Mouse (Mus musculus): Measurements from ENCODE around the gene Eps15l1.

Eps15l1 gene

GRCm38 (mm10) chr8:72320803-72321583 lies 100.3 kb downstream of the Eps15l1 start:
- DNase-seq (ENCODE audit: low spot score in 2 of 2), result no peak

GRCm38 (mm10) chr8:72319921-72320802 lies 101.1 kb downstream of the Eps15l1 start:
- no peak for DNase-seq (ENCODE audit: low spot score in 2 of 2)

GRCm38 (mm10) chr8:72319397-72319796 lies 101.9 kb downstream of the Eps15l1 start:
- DNase-seq (ENCODE audit: low spot score in 2 of 2), result peak in 1 of 2 experiments; percentile 26

GRCm38 (mm10) chr8:72318801-72319322 lies 102.4 kb downstream of the Eps15l1 start, which contains the start of gene Klf2:
Klf2 (plus strand) TSS chr8:72319033.
- DNase-seq (ENCODE audit: low spot score in 2 of 2), result peak; percentile 90 to 91

- no peak for DNase-seq (ENCODE audit: low spot score in 2 of 2)
Observed at GRCm38 (mm10) chr8:72317741-72318301, 103.4 kb downstream of the Eps15l1 start.

GRCm38 (mm10) chr8:72316053-72316695 lies 105.1 kb downstream of the Eps15l1 start:
- no peak for DNase-seq (ENCODE audit: low spot score in 2 of 2)

GRCm38 (mm10) chr8:72312926-72313518 lies 108.2 kb downstream of the Eps15l1 start:
- DNase-seq (ENCODE audit: low spot score in 2 of 2), result no peak

- peak; percentile 45 to 61 for DNase-seq (ENCODE audit: low spot score in 2 of 2)
Observed at GRCm38 (mm10) chr8:72310849-72311506, 110.3 kb downstream of the Eps15l1 start.

GRCm38 (mm10) chr8:72308276-72308675 lies 113.0 kb downstream of the Eps15l1 start:
- DNase-seq (ENCODE audit: low spot score in 2 of 2), result no peak

- DNase-seq (ENCODE audit: low spot score in 2 of 2), result no peak
Observed at GRCm38 (mm10) chr8:72306913-72307312, 114.3 kb downstream of the Eps15l1 start.

GRCm38 (mm10) chr8:72305210-72305905 lies 115.9 kb downstream of the Eps15l1 start, which contains the start of gene Gm10282:
Gm10282 (minus strand) TSS chr8:72305260.
- no peak for DNase-seq (ENCODE audit: low spot score in 2 of 2)

GRCm38 (mm10) chr8:72303633-72304032 lies 117.6 kb downstream of the Eps15l1 start:
- DNase-seq (ENCODE audit: low spot score in 2 of 2), result no peak

- no peak for DNase-seq (ENCODE audit: low spot score in 2 of 2)
Observed at GRCm38 (mm10) chr8:72302986-72303612, 118.2 kb downstream of the Eps15l1 start.

GRCm38 (mm10) chr8:72301497-72301896 lies 119.8 kb downstream of the Eps15l1 start:
- DNase-seq (ENCODE audit: low spot score in 2 of 2), result no peak

GRCm38 (mm10) chr8:72300654-72301400 lies 120.4 kb downstream of the Eps15l1 start:
- no peak for DNase-seq (ENCODE audit: low spot score in 2 of 2)

- DNase-seq (ENCODE audit: low spot score in 2 of 2), result no peak
Observed at GRCm38 (mm10) chr8:72298928-72299327, 122.3 kb downstream of the Eps15l1 start.

GRCm38 (mm10) chr8:72296561-72296960 lies 124.7 kb downstream of the Eps15l1 start:
- DNase-seq (ENCODE audit: low spot score in 2 of 2), result no peak

- DNase-seq (ENCODE audit: low spot score in 2 of 2), result peak; percentile 69 to 73
Observed at GRCm38 (mm10) chr8:72295679-72296078, 125.6 kb downstream of the Eps15l1 start.

GRCm38 (mm10) chr8:72295125-72295524 lies 126.1 kb downstream of the Eps15l1 start:
- no peak for DNase-seq (ENCODE audit: low spot score in 2 of 2)
